Comparison of ENCODE assay signal across 12 mouse cellular contexts in genomic region chr4:154488031-154488430, GRCm38 (mm10).
DNase-seq lines count a peak whose midpoint lies in the region; ATAC-seq and TF ChIP-seq lines count a peak whose summit lies in the region.
"Had no signal": no experiment of that assay in that cellular context is flagged by ENCODE, and none has a peak within 500 bp of the region (broad histone marks: within the 10 kb centered on the region; RNA-seq: fewer than 3 reads in every experiment).

No protein-coding gene starts in this region.

- H3K4me3 ChIP-seq in forebrain, embryonic 10.5 days: no peak overlapping the region
- no peak overlapping the region for H3K4me3 ChIP-seq in forebrain, embryonic 12.5 days (replicated peaks)
- H3K4me3 ChIP-seq in lung, embryonic 14.5 days (ENCODE audit: low read depth, low read length): no peak overlapping the region
- H3K4me3 ChIP-seq in forebrain, embryonic 14.5 days (ENCODE audit: low read depth, low read length): no peak overlapping the region

- ATAC-seq in forebrain, embryonic 12.5 days (ENCODE audit: low FRiP score): no peak
- peak; percentile 66; the same call in 1 of the 2 replicates for ATAC-seq in lung, embryonic 14.5 days (ENCODE audit: insufficient read depth)
- peak; percentile 70 for ATAC-seq in forebrain, embryonic 14.5 days
- ATAC-seq: lung, postnatal 0 days had no signal

- peaks cover 79% of the 10 kb centered on the region for H3K4me1 ChIP-seq in forebrain, embryonic 10.5 days
- peaks cover 40% of the 10 kb centered on the region for H3K4me1 ChIP-seq in forebrain, embryonic 12.5 days
- H3K4me1 ChIP-seq in lung, embryonic 14.5 days (ENCODE audit: insufficient read depth): peaks cover 13% of the 10 kb centered on the region
- peaks cover 17% of the 10 kb centered on the region for H3K4me1 ChIP-seq in forebrain, embryonic 14.5 days (ENCODE audit: control insufficient read depth, insufficient read depth, low read length)

- peaks cover 100% of the 10 kb centered on the region for H3K27me3 ChIP-seq in forebrain, embryonic 10.5 days (ENCODE audit: poor library complexity, severe bottlenecking)
- H3K27me3 ChIP-seq in forebrain, embryonic 12.5 days: peaks cover 90% of the 10 kb centered on the region
- no peaks in the 10 kb centered on the region for H3K27me3 ChIP-seq in lung, embryonic 14.5 days (ENCODE audit: insufficient read depth, low read length)
- H3K27me3 ChIP-seq in forebrain, embryonic 14.5 days (replicated peaks; ENCODE audit: control insufficient read depth, insufficient read depth, low read length): no peaks in the 10 kb centered on the region

- DNase-seq in forebrain, embryonic 10.5 days (ENCODE audit: extremely low spot score, low spot score): no peak
- peak; percentile 51 for DNase-seq in lung, embryonic 14.5 days
- DNase-seq in lung, adult 18-20 months: no peak
- DNase-seq in forebrain, embryonic 14.5 days (ENCODE audit: low spot score): peak; percentile 72
- DNase-seq in retina, embryonic 14.5 days (ENCODE audit: low spot score): peak; percentile 49
- no peak for DNase-seq in cerebellum, adult 18-20 months
- no peak for DNase-seq in right cerebral cortex, adult 2 months (ENCODE audit: low spot score in 2 of 2)
- DNase-seq: adrenal gland, postnatal 14 days; layer of hippocampus, adult 9-11 months; left cerebral cortex, postnatal 4 days had no signal

- no peak overlapping the region for H3K9ac ChIP-seq in forebrain, embryonic 12.5 days
- no peak overlapping the region; the same call in 1 of the 2 replicates for H3K9ac ChIP-seq in lung, embryonic 14.5 days
- no peak overlapping the region for H3K9ac ChIP-seq in forebrain, embryonic 14.5 days (ENCODE audit: low read length)

- H3K4me2 ChIP-seq in forebrain, embryonic 12.5 days: no peak overlapping the region
- no peak overlapping the region for H3K4me2 ChIP-seq in lung, embryonic 14.5 days
- H3K4me2 ChIP-seq in forebrain, embryonic 14.5 days (ENCODE audit: low read length): no peak overlapping the region

- H3K9me3 ChIP-seq in forebrain, embryonic 10.5 days: no peaks in the 10 kb centered on the region
- no peaks in the 10 kb centered on the region for H3K9me3 ChIP-seq in forebrain, embryonic 12.5 days
- no peaks in the 10 kb centered on the region for H3K9me3 ChIP-seq in lung, embryonic 14.5 days (ENCODE audit: low read depth, low read length)
- no peaks in the 10 kb centered on the region for H3K9me3 ChIP-seq in forebrain, embryonic 14.5 days (replicated peaks; ENCODE audit: control insufficient read depth, low read length)

- H3K27ac ChIP-seq in forebrain, embryonic 10.5 days: peak overlapping the region; percentile 48
- H3K27ac ChIP-seq in forebrain, embryonic 12.5 days: no peak overlapping the region
- 0 out of 2 replicates have a peak overlapping the region, but pooled peaks have one; percentile 24 for H3K27ac ChIP-seq in lung, embryonic 14.5 days (ENCODE audit: low read depth)
- no peak overlapping the region for H3K27ac ChIP-seq in forebrain, embryonic 14.5 days (ENCODE audit: low read depth, low read length)

- 45% methylated on average over 5 of the region's 5 CpGs for WGBS in forebrain, embryonic 10.5 days
- WGBS in forebrain, embryonic 12.5 days: 26% methylated on average over 5 of the region's 5 CpGs
- WGBS in lung, embryonic 14.5 days: 22% methylated on average over 5 of the region's 5 CpGs
- 22% methylated on average over 5 of the region's 5 CpGs for WGBS in forebrain, embryonic 14.5 days

- TF ChIP-seq CTCF in lung, embryonic 14.5 days (IDR thresholded peaks at IDR 0.05; ENCODE audit: low read depth): no peak

- no peaks in the 10 kb centered on the region for H3K36me3 ChIP-seq in forebrain, embryonic 10.5 days (replicated peaks)
- no peaks in the 10 kb centered on the region for H3K36me3 ChIP-seq in forebrain, embryonic 12.5 days (replicated peaks)
- H3K36me3 ChIP-seq in lung, embryonic 14.5 days (ENCODE audit: insufficient read depth): no peaks in the 10 kb centered on the region
- H3K36me3 ChIP-seq in forebrain, embryonic 14.5 days (ENCODE audit: control insufficient read depth, insufficient read depth, low read length): no peaks in the 10 kb centered on the region

Comparison
In these comparisons a context has a peak if more than half of its experiments do, and no peak if none do; other contexts are left out.
1. DNase-seq: peak in lung, embryonic 14.5 days (single experiment), forebrain, embryonic 14.5 days (single experiment) and retina, embryonic 14.5 days (single experiment); none in forebrain, embryonic 10.5 days (single experiment), lung, adult 18-20 months (0 of 2), cerebellum, adult 18-20 months (0 of 2) and right cerebral cortex, adult 2 months (0 of 2).
2. H3K27ac ChIP-seq: peak in forebrain, embryonic 10.5 days (single experiment) and lung, embryonic 14.5 days (single experiment); none in forebrain, embryonic 12.5 days (single experiment) and forebrain, embryonic 14.5 days (single experiment).